Mouse (Mus musculus) hindbrain, embryonic 15.5 days (tissue): ENCODE results near the gene Men1. TPM values are rescaled to one million over a fixed set of nuclear protein-coding genes. Genes with fewer than 3 reads are reported as not detected.

Experiments used
- ATAC-seq: fragments of 200-750 bp; cut with Nextera tagmentation; 2 replicates; pipeline ENCODE4 v1.8.0; 2017; ENCODE audit warnings: low read depth, moderate number of reproducible peaks, moderate TSS enrichment; ENCODE audit not compliant: low FRiP score
- H3K27ac ChIP-seq: fragments of 300-500 bp; sonication (generic); replicated peaks from 2 replicates; pipeline ENCODE4 v1.5.1; 2015; ENCODE audit warnings: mild to moderate bottlenecking, inconsistent platforms
- H3K27me3 ChIP-seq: fragments of 300-500 bp; sonication (generic); 2 replicates; pipeline ENCODE4 v1.6.1; 2015; ENCODE audit warnings: control low read depth, inconsistent platforms
- H3K36me3 ChIP-seq: fragments of 300-500 bp; sonication (generic); 2 replicates; pipeline ENCODE4 v1.6.1; 2015; ENCODE audit warnings: control low read depth, inconsistent platforms
- H3K4me1 ChIP-seq: fragments of 300-500 bp; sonication (generic); replicated peaks from 2 replicates; pipeline ENCODE4 v1.6.1; 2015; ENCODE audit warnings: control low read depth, inconsistent platforms
- H3K4me2 ChIP-seq: fragments of 300-500 bp; sonication (generic); 2 replicates; pipeline ENCODE4 v1.6.1; 2015; ENCODE audit warnings: moderate library complexity, mild to moderate bottlenecking, inconsistent platforms
- H3K4me3 ChIP-seq: fragments of 300-500 bp; sonication (generic); 2 replicates; pipeline ENCODE4 v1.5.1; 2015; ENCODE audit warnings: mild to moderate bottlenecking, inconsistent platforms
- H3K9ac ChIP-seq: fragments of 300-500 bp; sonication (generic); 2 replicates; pipeline ENCODE4 v1.6.1; 2015; ENCODE audit warnings: inconsistent platforms
- H3K9me3 ChIP-seq: fragments of 300-500 bp; sonication (generic); 2 replicates; pipeline ENCODE4 v1.6.1; 2016; ENCODE audit warnings: control low read depth, inconsistent platforms
- WGBS: fragments of 180-500 bp; shearing (Covaris S2); methylation state at CpG from one replicate; pipeline ENCODE4 v1.1.7; 2015; 5-methylcytosine and 5-hydroxymethylcytosine counted together
- polyA plus RNA-seq: library from polyadenylated mRNA; unstranded; fragments of >200 nt; fragmentation: Nextera tagmentation; extraction: Ambion mirVana; gene quantifications from 2 replicates; pipeline ENCODE4 v1.2.1, GENCODE M21; 2015

Men1 gene
- polyA plus RNA-seq, 1 experiment from 2014 or later = 82.3 TPM

- Histone ChIP-seq H3K4me2 (no peak overlapping the region), H3K27ac (no peak overlapping the region), H3K4me3 (no peak overlapping the region), H3K27me3 (no peaks in the 10 kb centered on the region), H3K9ac (no peak overlapping the region), H3K4me1 (peaks cover 27% of the 10 kb centered on the region), H3K9me3 (no peaks in the 10 kb centered on the region), H3K36me3 (peaks cover 9% of the 10 kb centered on the region)
- ATAC-seq = no peak
- 96% methylated on average over 3 of the region's 3 CpGs for WGBS
Measured at GRCm38 (mm10) chr19:6361291-6361690, 26.5 kb downstream of the Men1 start.

GRCm38 (mm10) chr19:6363091-6363410 is 28.3 kb downstream of the Men1 start:
- WGBS = under 1% methylated on average over 11 of the region's 11 CpGs
- Histone ChIP-seq H3K4me2 (peak overlapping the region; percentile 84), H3K36me3 (peaks cover 26% of the 10 kb centered on the region), H3K4me1 (peaks cover 39% of the 10 kb centered on the region), H3K4me3 (peak overlapping the region; percentile 86), H3K27me3 (no peaks in the 10 kb centered on the region), H3K27ac (peak overlapping the region; percentile 96), H3K9ac (peak overlapping the region; percentile 39; the same call in 1 of the 2 replicates), H3K9me3 (no peaks in the 10 kb centered on the region)
- no peak for ATAC-seq

DNA sequence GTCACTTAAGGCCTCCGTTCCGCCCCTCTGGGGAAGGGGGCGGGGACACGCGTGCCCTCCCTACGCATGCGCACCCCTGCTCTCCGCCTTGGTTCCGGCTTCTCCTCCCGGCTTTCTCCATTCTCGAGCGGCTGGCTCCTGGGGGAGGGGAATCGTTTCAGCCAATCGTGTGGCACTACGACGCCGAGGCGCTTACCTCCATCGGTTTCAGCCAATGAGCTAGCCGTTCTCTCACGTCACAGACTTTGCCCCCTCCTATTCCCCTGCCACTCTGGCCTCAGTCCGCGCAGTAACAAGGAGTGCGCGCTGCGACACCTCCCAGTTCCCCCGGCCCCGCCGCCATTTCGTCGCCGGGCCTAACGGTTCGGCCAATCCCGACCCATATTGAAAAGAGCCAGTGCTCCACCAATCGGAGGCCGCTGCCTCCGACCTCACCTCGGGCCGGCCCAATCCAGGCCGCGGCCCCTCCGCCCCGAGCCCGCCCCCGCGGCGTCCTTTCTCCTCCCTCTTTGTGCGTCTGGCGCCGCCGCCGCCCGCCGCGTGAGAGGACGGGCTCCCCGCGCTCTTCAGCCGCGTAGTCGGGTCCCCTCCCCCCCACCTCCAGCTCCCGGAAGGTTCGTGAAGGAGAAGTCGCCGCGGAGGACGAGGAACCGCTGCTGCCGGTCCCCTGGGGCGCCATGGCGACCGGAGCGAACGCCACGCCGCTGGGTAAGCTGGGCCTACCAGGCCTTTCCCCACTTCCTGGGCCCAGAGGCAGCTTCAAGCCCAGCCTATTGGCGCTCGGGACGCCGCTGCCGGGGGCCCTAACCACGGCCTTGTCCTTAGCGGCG is 28.8 kb downstream of the Men1 start, which contains the start of gene Sf1:
Gene Sf1, plus strand, starts transcription at position 280 of the 830 bp plus-strand sequence.
- no peaks in the 10 kb centered on the region for H3K9me3 ChIP-seq
- H3K9ac ChIP-seq = peak within 1 kb of the TSS; percentile 93
- H3K4me2 ChIP-seq = peak within 1 kb of the TSS; percentile 84
- peaks cover 32% of the 10 kb centered on the region for H3K36me3 ChIP-seq
- peaks cover 39% of the 10 kb centered on the region for H3K4me1 ChIP-seq
- peak within 1 kb of the TSS; percentile 86 for H3K4me3 ChIP-seq
- no peaks in the 10 kb centered on the region for H3K27me3 ChIP-seq
- WGBS = under 1% methylated on average over 80 of the region's 85 CpGs
- ATAC-seq = peak; percentile 99
- peak within 1 kb of the TSS; percentile 96 for H3K27ac ChIP-seq

GRCm38 (mm10) chr19:6364317-6364725 is 29.5 kb downstream of the Men1 start:
- Histone ChIP-seq H3K4me3 (peak overlapping the region; percentile 86), H3K36me3 (peaks cover 38% of the 10 kb centered on the region), H3K27me3 (no peaks in the 10 kb centered on the region), H3K9me3 (no peaks in the 10 kb centered on the region), H3K9ac (peak overlapping the region; percentile 93), H3K27ac (peak overlapping the region; percentile 96), H3K4me2 (peak overlapping the region; percentile 84), H3K4me1 (peaks cover 39% of the 10 kb centered on the region)
- WGBS = under 1% methylated on average over 55 of the region's 55 CpGs
- no peak for ATAC-seq

DNA sequence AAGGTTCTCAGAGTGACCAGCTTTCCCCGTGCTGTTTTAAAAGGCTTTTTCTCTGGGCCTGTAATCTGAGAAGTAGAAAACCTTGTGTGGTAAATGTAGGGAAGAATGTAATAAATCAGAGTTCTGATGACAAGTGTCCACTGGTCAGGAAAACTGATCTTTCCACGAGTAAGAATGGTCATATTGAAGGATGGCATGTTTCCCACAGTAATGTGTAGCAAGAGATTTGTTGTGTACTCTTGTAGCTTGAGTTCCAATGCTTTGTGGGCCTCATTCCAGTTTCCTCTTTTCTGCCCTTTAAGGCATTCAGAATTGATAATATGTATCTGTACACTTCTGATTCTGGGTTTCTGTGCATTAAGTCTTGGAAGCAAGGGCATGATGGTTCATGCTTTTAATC is 30.1 kb downstream of the Men1 start:
- Histone ChIP-seq H3K4me2 (peak overlapping the region; percentile 84), H3K9me3 (no peaks in the 10 kb centered on the region), H3K9ac (peak overlapping the region; percentile 93), H3K36me3 (peaks cover 43% of the 10 kb centered on the region), H3K27ac (0 out of 2 replicates have a peak overlapping the region, but pooled peaks have one; percentile 96), H3K4me3 (peak overlapping the region; percentile 86), H3K4me1 (peaks cover 39% of the 10 kb centered on the region), H3K27me3 (no peaks in the 10 kb centered on the region)
- no peak for ATAC-seq
- WGBS = 2% methylated on average over 2 of the region's 2 CpGs

DNA sequence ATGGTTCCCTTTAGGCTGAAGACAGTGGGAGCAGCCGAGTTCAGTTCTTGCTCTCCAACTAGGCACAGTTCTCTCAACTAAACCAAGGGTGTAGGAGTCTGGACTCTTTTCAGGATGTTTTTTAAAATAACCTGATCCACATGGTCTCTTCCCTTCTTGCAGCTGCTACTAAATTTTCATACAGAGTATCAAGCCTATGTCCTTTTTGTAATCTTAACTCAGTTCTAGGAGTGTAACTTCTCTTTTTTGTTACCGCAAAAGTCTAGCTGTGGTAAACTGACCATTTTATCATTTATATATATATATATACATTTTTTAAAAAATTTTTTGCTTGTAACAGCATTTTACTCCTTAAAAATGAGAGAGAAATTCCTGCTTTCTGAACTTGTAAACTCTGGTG is 35.4 kb downstream of the Men1 start:
- no peak overlapping the region for H3K9ac ChIP-seq
- H3K4me2 ChIP-seq = no peak overlapping the region
- peaks cover 95% of the 10 kb centered on the region for H3K36me3 ChIP-seq
- H3K4me3 ChIP-seq = no peak overlapping the region
- H3K4me1 ChIP-seq = peaks cover 22% of the 10 kb centered on the region
- H3K9me3 ChIP-seq = no peaks in the 10 kb centered on the region
- WGBS = 96% methylated on average over 2 of the region's 2 CpGs
- no peak for ATAC-seq
- H3K27ac ChIP-seq = no peak overlapping the region
- H3K27me3 ChIP-seq = no peaks in the 10 kb centered on the region

GRCm38 (mm10) chr19:6372433-6372832 is 37.7 kb downstream of the Men1 start:
- Histone ChIP-seq H3K4me3 (no peak overlapping the region), H3K4me2 (no peak overlapping the region), H3K27me3 (no peaks in the 10 kb centered on the region), H3K27ac (no peak overlapping the region), H3K9ac (no peak overlapping the region), H3K36me3 (peaks cover 96% of the 10 kb centered on the region), H3K4me1 (peaks cover 5% of the 10 kb centered on the region), H3K9me3 (no peaks in the 10 kb centered on the region)
- no peak for ATAC-seq
- 91% methylated on average over 3 of the region's 3 CpGs for WGBS

DNA sequence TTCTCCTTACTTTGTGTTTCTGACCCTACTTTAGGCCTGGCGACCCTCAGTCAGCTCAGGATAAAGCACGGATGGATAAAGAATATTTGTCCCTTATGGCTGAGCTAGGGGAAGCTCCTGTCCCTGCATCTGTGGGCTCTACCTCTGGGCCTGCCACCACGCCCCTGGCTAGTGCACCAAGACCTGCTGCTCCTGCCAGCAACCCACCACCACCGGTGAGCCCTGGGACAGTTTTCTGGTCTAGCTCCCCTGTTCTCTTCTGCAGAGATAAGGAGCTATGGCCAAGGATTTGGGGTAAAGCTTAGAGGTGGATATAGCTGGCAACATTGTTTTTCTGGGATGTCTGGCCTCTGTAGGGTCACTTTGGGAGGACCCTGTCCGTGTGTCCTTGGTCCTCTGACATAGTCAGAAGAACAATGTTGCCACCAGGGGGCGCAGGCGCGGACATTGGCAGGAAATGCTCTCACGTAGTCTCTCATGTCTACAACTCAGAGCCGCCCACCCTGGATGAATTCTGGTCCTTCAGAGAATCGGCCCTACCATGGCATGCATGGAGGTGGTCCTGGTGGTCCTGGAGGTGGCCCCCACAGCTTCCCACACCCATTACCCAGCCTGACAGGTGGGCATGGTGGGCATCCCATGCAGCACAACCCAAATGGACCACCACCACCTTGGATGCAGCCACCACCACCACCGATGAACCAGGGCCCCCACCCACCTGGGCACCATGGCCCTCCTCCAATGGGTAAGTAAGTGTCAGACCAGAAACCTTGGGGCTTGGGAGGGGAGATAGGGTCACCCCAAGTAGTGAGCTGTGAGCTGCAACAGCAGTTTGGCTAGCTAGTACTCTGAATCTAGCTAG is 39.0 kb downstream of the Men1 start:
- no peak overlapping the region for H3K9ac ChIP-seq
- H3K27ac ChIP-seq = no peak overlapping the region
- no peaks in the 10 kb centered on the region for H3K27me3 ChIP-seq
- H3K36me3 ChIP-seq = peaks cover 89% of the 10 kb centered on the region
- WGBS = 61% methylated on average over 12 of the region's 12 CpGs
- H3K4me1 ChIP-seq = 0 out of 2 replicates have a peak, but pooled peaks cover 6% of the 10 kb centered on the region
- 0 out of 2 replicates have a peak, but pooled peaks have one; percentile 32 for ATAC-seq
- H3K4me2 ChIP-seq = no peak overlapping the region
- no peak overlapping the region for H3K4me3 ChIP-seq
- no peaks in the 10 kb centered on the region for H3K9me3 ChIP-seq

DNA sequence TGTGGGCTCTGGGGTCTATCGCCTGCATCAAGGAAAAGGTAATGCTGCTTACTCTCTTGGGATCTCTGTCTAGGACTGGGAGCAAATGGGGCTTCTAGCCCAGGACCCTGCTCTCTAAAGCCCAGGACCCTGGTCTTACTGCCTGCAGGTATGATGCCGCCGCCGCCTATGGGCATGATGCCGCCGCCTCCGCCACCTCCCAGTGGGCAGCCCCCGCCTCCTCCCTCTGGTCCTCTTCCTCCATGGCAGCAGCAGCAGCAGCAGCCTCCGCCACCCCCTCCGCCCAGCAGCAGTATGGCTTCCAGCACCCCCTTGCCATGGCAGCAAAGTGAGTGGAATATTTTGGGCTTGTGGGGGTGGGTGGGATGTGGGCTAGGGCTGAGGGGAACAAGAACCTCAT is 39.8 kb downstream of the Men1 start:
- no peak overlapping the region for H3K9ac ChIP-seq
- no peaks in the 10 kb centered on the region for H3K27me3 ChIP-seq
- H3K4me1 ChIP-seq = 0 out of 2 replicates have a peak, but pooled peaks cover 6% of the 10 kb centered on the region
- H3K27ac ChIP-seq = no peak overlapping the region
- H3K4me3 ChIP-seq = no peak overlapping the region
- H3K9me3 ChIP-seq = no peaks in the 10 kb centered on the region
- H3K4me2 ChIP-seq = no peak overlapping the region
- 95% methylated on average over 10 of the region's 10 CpGs for WGBS
- ATAC-seq = no peak
- peaks cover 84% of the 10 kb centered on the region for H3K36me3 ChIP-seq

DNA sequence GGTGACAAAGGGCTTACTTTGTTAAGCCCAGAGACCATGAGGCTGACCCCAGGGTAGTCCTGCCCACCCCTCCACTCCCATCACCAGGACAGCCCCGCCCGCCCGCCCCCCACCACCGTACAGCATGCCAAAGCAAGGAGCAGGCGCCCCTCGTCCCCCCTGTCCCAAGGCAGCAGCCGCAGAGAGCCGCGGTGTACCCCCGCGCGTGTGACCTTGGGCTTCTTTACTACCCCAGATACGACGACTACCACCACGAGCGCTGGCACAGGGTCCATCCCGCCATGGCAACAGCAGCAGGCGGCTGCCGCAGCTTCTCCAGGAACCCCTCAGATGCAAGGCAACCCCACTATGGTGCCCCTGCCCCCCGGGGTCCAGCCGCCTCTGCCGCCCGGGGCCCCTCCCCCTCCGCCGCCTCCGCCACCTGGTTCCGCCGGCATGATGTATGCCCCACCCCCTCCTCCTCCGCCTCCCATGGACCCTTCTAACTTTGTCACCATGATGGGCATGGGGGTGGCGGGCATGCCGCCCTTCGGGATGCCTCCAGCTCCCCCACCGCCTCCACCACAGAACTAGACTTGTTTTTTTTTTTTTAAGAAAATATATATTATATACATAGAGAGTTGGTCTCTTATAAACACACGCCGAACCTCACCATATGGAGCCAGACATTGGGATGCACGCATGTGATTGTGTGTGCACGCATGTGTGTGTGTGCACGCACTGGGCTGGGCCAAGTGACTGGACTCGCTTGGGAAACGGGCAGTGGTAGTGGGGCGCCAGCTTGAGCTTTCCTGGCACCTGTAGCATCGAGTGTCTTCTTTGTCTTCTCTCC is 40.9 kb downstream of the Men1 start:
- Histone ChIP-seq H3K4me1 (0 out of 2 replicates have a peak, but pooled peaks cover 6% of the 10 kb centered on the region), H3K27ac (no peak overlapping the region), H3K9ac (no peak overlapping the region), H3K36me3 (peaks cover 74% of the 10 kb centered on the region), H3K4me2 (no peak overlapping the region), H3K4me3 (no peak overlapping the region), H3K9me3 (no peaks in the 10 kb centered on the region), H3K27me3 (no peaks in the 10 kb centered on the region)
- peak; percentile 29; the same call in 1 of the 2 replicates for ATAC-seq
- WGBS = 81% methylated on average over 42 of the region's 42 CpGs

GRCm38 (mm10) chr19:6376255-6376564 is 41.4 kb downstream of the Men1 start:
- Histone ChIP-seq H3K4me3 (no peak overlapping the region), H3K9ac (no peak overlapping the region), H3K27me3 (no peaks in the 10 kb centered on the region), H3K36me3 (peaks cover 68% of the 10 kb centered on the region), H3K9me3 (no peaks in the 10 kb centered on the region), H3K27ac (no peak overlapping the region), H3K4me1 (0 out of 2 replicates have a peak, but pooled peaks cover 6% of the 10 kb centered on the region), H3K4me2 (no peak overlapping the region)
- WGBS = 68% methylated on average over 14 of the region's 14 CpGs
- no peak for ATAC-seq
